Mouse (Mus musculus) CH12.LX (cell line): Measurements from ENCODE around the gene Cdh22. TPM values are rescaled to one million over a fixed set of nuclear protein-coding genes. Genes with fewer than 3 reads are reported as not detected.

Experiments used
- DNase-seq: peaks from one replicate; pipeline ENCODE4 v3.0.0-alpha.2; 2013; ENCODE audit errors: extremely low read depth
- H3K27ac ChIP-seq: 2 replicates; pipeline ENCODE4 v1.5.1; 2012; ENCODE audit warnings: low read depth, mild to moderate bottlenecking, control low read depth, moderate library complexity; ENCODE audit not compliant: insufficient read depth
- H3K27me3 ChIP-seq: replicated peaks from 2 replicates; pipeline ENCODE3; 2012; ENCODE audit warnings: inconsistent platforms
- H3K36me3 ChIP-seq, 2 experiments: replicated peaks in 1 of 2; 2 replicates each; pipeline versions ENCODE3 to v1.6.1; 2012; ENCODE audit warnings: inconsistent platforms in 1 of 2, low read length in 1 of 2, mild to moderate bottlenecking in 1 of 2, mixed read lengths in 1 of 2, moderate library complexity in 1 of 2; ENCODE audit not compliant: control insufficient read depth in 1 of 2, insufficient read depth in 1 of 2
- H3K4me1 ChIP-seq, 2 experiments: 2 replicates each; pipeline ENCODE4 v1.6.1; 2012; ENCODE audit warnings: inconsistent platforms in 1 of 2, moderate library complexity in 1 of 2; ENCODE audit not compliant: insufficient read depth in 2 of 2, control insufficient read depth in 1 of 2
- H3K4me2 ChIP-seq: 2 replicates; pipeline ENCODE4 v1.6.1; 2012; ENCODE audit warnings: low read depth, mild to moderate bottlenecking, control low read depth; ENCODE audit not compliant: poor library complexity, insufficient read depth, severe bottlenecking
- H3K4me3 ChIP-seq, 3 experiments: fragments of 150-350 bp in 1 of 3; sonication (generic) in 1 of 3; replicated peaks in 1 of 3; 2 replicates each; pipeline versions ENCODE3 to v1.5.1; 2011 to 2012; ENCODE audit warnings: low read depth in 2 of 3, low read length in 2 of 3, mild to moderate bottlenecking in 2 of 3, moderate library complexity in 2 of 3, control low read depth in 1 of 3, improper control_type of control experiment in 1 of 3, inconsistent platforms in 1 of 3, mixed read lengths in 1 of 3; ENCODE audit not compliant: poor library complexity in 1 of 3
- H3K79me2 ChIP-seq: replicated peaks from 2 replicates; pipeline ENCODE4 v1.6.1; 2012; ENCODE audit warnings: mild to moderate bottlenecking, moderate library complexity; ENCODE audit not compliant: control insufficient read depth, poor library complexity, insufficient read depth, severe bottlenecking; ENCODE audit errors: extremely low read depth
- H3K9ac ChIP-seq: 2 replicates; pipeline ENCODE4 v1.6.1; 2012; ENCODE audit warnings: low read depth, mild to moderate bottlenecking, control low read depth, moderate library complexity; ENCODE audit not compliant: insufficient read depth
- H3K9me3 ChIP-seq: replicated peaks from 2 replicates; pipeline ENCODE3; 2012; ENCODE audit warnings: low read length, inconsistent platforms, mixed read lengths
- CHD1 ChIP-seq: IDR thresholded peaks from 2 replicates; pipeline ENCODE4 v1.6.1; 2012; ENCODE audit warnings: low read depth, low read length, improper control_type of control experiment, inconsistent platforms
- CTCF ChIP-seq, 2 experiments: IDR thresholded peaks in 1 of 2; conservative IDR thresholded peaks in 1 of 2; 2 replicates each; pipeline ENCODE4 v1.5.1; 2011 to 2012; ENCODE audit warnings: low read depth in 2 of 2, low read length in 2 of 2, improper control_type of control experiment in 1 of 2, inconsistent platforms in 1 of 2, mild to moderate bottlenecking in 1 of 2, moderate library complexity in 1 of 2
- E2F4 ChIP-seq: IDR thresholded peaks from 2 replicates; pipeline ENCODE4 v1.6.1; 2011; ENCODE audit warnings: low read depth, low read length, improper control_type of control experiment; ENCODE audit not compliant: insufficient replicate concordance
- ELF1 ChIP-seq: IDR thresholded peaks from 2 replicates; pipeline ENCODE4 v1.6.1; 2014; ENCODE audit warnings: low read depth, mild to moderate bottlenecking, inconsistent platforms, low read length, improper control_type of control experiment
- ETS1 ChIP-seq: conservative IDR thresholded peaks from 2 replicates; pipeline ENCODE4 v1.6.1; 2012; ENCODE audit warnings: low read depth, mild to moderate bottlenecking, inconsistent platforms, low read length, improper control_type of control experiment, moderate library complexity
- JUN ChIP-seq: IDR thresholded peaks from 2 replicates; pipeline ENCODE4 v1.6.1; 2011; ENCODE audit warnings: low read depth, mild to moderate bottlenecking, low read length, improper control_type of control experiment, moderate library complexity; ENCODE audit not compliant: insufficient read depth
- KAT2A ChIP-seq: IDR thresholded peaks from 2 replicates; pipeline ENCODE4 v1.6.1; 2012; ENCODE audit warnings: low read length, improper control_type of control experiment, inconsistent platforms; ENCODE audit not compliant: insufficient replicate concordance
- MXI1 ChIP-seq: IDR thresholded peaks from 2 replicates; pipeline ENCODE4 v1.6.1; 2011; ENCODE audit warnings: mild to moderate bottlenecking, low read depth, low read length, improper control_type of control experiment
- MYC ChIP-seq: IDR thresholded peaks from 2 replicates; pipeline ENCODE4 v1.6.1; 2011; ENCODE audit warnings: low read depth, mild to moderate bottlenecking, improper control_type of control experiment, low read length
- NRF1 ChIP-seq: IDR thresholded peaks from 2 replicates; pipeline ENCODE4 v1.6.1; 2014; ENCODE audit warnings: low read depth, mild to moderate bottlenecking, inconsistent platforms, low read length, improper control_type of control experiment, moderate library complexity
- PAX5 ChIP-seq: IDR thresholded peaks from 2 replicates; pipeline ENCODE4 v1.6.1; 2012; ENCODE audit warnings: low read length, inconsistent platforms, mixed read lengths
- POLR2AphosphoS2 ChIP-seq: IDR thresholded peaks from 2 replicates; pipeline ENCODE4 v1.6.1; 2011; ENCODE audit warnings: low read depth, low read length, improper control_type of control experiment
- RAD21 ChIP-seq: IDR thresholded peaks from 2 replicates; pipeline ENCODE4 v1.6.1; 2011; ENCODE audit warnings: low read depth, mild to moderate bottlenecking, low read length, improper control_type of control experiment, moderate library complexity
- RCOR1 ChIP-seq: conservative IDR thresholded peaks from 2 replicates; pipeline ENCODE4 v1.6.1; 2012; ENCODE audit warnings: low read depth, mild to moderate bottlenecking, inconsistent platforms, low read length, improper control_type of control experiment
- SMC3 ChIP-seq: IDR thresholded peaks from 2 replicates; pipeline ENCODE4 v1.6.1; 2011; ENCODE audit warnings: low read depth, low read length, improper control_type of control experiment
- TBP ChIP-seq: conservative IDR thresholded peaks from 2 replicates; pipeline ENCODE4 v1.6.1; 2011; ENCODE audit warnings: low read depth, low read length, improper control_type of control experiment
- UBTF ChIP-seq: IDR thresholded peaks from 2 replicates; pipeline ENCODE4 v1.6.1; 2012; ENCODE audit warnings: low read depth, mild to moderate bottlenecking, inconsistent platforms, low read length, improper control_type of control experiment, moderate library complexity
- USF2 ChIP-seq: conservative IDR thresholded peaks from 2 replicates; pipeline ENCODE4 v1.6.1; 2011; ENCODE audit warnings: low read depth, low read length, improper control_type of control experiment
- ZC3H11A ChIP-seq: IDR thresholded peaks from 2 replicates; pipeline ENCODE4 v1.6.1; 2012; ENCODE audit warnings: low read depth, mild to moderate bottlenecking, inconsistent platforms, low read length, improper control_type of control experiment
- ZKSCAN1 ChIP-seq: IDR thresholded peaks from 2 replicates; pipeline ENCODE4 v1.6.1; 2012; ENCODE audit warnings: low read depth, inconsistent platforms, low read length, improper control_type of control experiment, borderline replicate concordance
- dilution Hi-C: fragments of 300-500 bp; cut with MboI; formaldehyde crosslinking; loops from 2 replicates; pipeline ENCODE4 v1.14.3; 2020; ENCODE audit warnings: low sequenced_read_pairs; ENCODE audit not compliant: extremely low pct_unique_long_range_greater_than_20kb, extremely low pct_ligation_motif_present
- in situ Hi-C: fragments of 300-500 bp; cut with MboI; formaldehyde crosslinking; loops from 3 replicates; pipeline ENCODE4 v1.14.3; 2019; ENCODE audit warnings: low sequenced_read_pairs, low pct_ligation_motif_present, low pct_unique_long_range_greater_than_20kb, mixed read lengths
- polyA plus RNA-seq: library from polyadenylated mRNA; unstranded; fragments of >175 nt; gene quantifications from 2 replicates; pipeline ENCODE4 v1.2.1, GENCODE M21; 2012; ENCODE audit warnings: low read depth; ENCODE audit not compliant: insufficient read length
- total RNA-seq, 2 experiments: library from RNA; depleted of rRNA; stranded (reverse); fragments of 300-350 nt in 1 of 2; fragments of >200 nt in 1 of 2; gene quantifications; 2 replicates each; pipeline ENCODE4 v1.2.3; 2012 to 2014

Gene Cdh22
- total and polyA plus RNA-seq, 3 experiments = 0.08 TPM; not detected in 2

GRCm38 (mm10) chr2:165242575-165242974 lies 7.9 kb upstream of the Cdh22 start:
- Histone ChIP-seq H3K9ac (no peak overlapping the region), H3K79me2 (no peaks in the 10 kb centered on the region), H3K4me1 (peaks cover 22 to 29% of the 10 kb centered on the region in 2 experiments), H3K4me2 (no peak overlapping the region), H3K27ac (no peak overlapping the region), H3K27me3 (peaks cover 90% of the 10 kb centered on the region), H3K36me3 (no peaks in the 10 kb centered on the region), H3K4me3 (no peak overlapping the region), H3K9me3 (peaks cover 2% of the 10 kb centered on the region)
- dilution Hi-C loops (no loop called here), in situ Hi-C loops (no loop called here)
- no peak for DNase-seq
- TF ChIP-seq ELF1 (no peak), KAT2A (no peak), ZKSCAN1 (no peak), RAD21 (no peak), UBTF (no peak), ETS1 (no peak)

GRCm38 (mm10) chr2:165241786-165242185 lies 7.1 kb upstream of the Cdh22 start:
- peaks cover 22 to 29% of the 10 kb centered on the region in 2 experiments for H3K4me1 ChIP-seq
- no peak overlapping the region for H3K4me3 ChIP-seq
- no peak overlapping the region for H3K27ac ChIP-seq
- H3K4me2 ChIP-seq = no peak overlapping the region
- peak; percentile 3 for DNase-seq
- dilution Hi-C loops = no loop called here
- H3K27me3 ChIP-seq = peaks cover 88% of the 10 kb centered on the region
- in situ Hi-C loops = no loop called here
- no peak for TF ChIP-seq CTCF (conservative IDR thresholded peaks at IDR 0.05 in 1 of 2, IDR thresholded peaks at IDR 0.05 in 1 of 2; ENCODE audit: low read depth in 2 of 2, low read length in 2 of 2)
- no peak for TF ChIP-seq USF2
- TF ChIP-seq KAT2A = no peak
- no peak for TF ChIP-seq ZKSCAN1
- no peak for TF ChIP-seq CHD1
- no peaks in the 10 kb centered on the region for H3K79me2 ChIP-seq
- no peak overlapping the region for H3K9ac ChIP-seq
- no peaks in the 10 kb centered on the region for H3K36me3 ChIP-seq
- peaks cover 2% of the 10 kb centered on the region for H3K9me3 ChIP-seq

- no peak overlapping the region for H3K4me2 ChIP-seq
- H3K9me3 ChIP-seq = peaks cover 2% of the 10 kb centered on the region
- no peaks in the 10 kb centered on the region for H3K36me3 ChIP-seq
- dilution Hi-C loops (no loop called here), in situ Hi-C loops (no loop called here)
- TF ChIP-seq UBTF = no peak
- no peak for TF ChIP-seq RCOR1
- no peak for TF ChIP-seq ELF1
- TF ChIP-seq MYC = no peak
- no peak for TF ChIP-seq ETS1
- TF ChIP-seq SMC3 = no peak
- TF ChIP-seq MXI1 = no peak
- TF ChIP-seq NRF1 = no peak
- no peak for TF ChIP-seq PAX5
- no peak for TF ChIP-seq RAD21
- no peak for TF ChIP-seq CTCF (conservative IDR thresholded peaks at IDR 0.05 in 1 of 2, IDR thresholded peaks at IDR 0.05 in 1 of 2; ENCODE audit: low read depth in 2 of 2, low read length in 2 of 2)
- no peak for TF ChIP-seq POLR2AphosphoS2
- no peak for TF ChIP-seq JUN
- TF ChIP-seq E2F4 = no peak
- TF ChIP-seq TBP = no peak
- no peak for TF ChIP-seq ZC3H11A
- H3K9ac ChIP-seq = no peak overlapping the region
- H3K27ac ChIP-seq = no peak overlapping the region
- H3K27me3 ChIP-seq = peaks cover 90% of the 10 kb centered on the region
- DNase-seq = no peak
- no peaks in the 10 kb centered on the region for H3K79me2 ChIP-seq
- no peak overlapping the region for H3K4me3 ChIP-seq
- peaks cover 22 to 29% of the 10 kb centered on the region in 2 experiments for H3K4me1 ChIP-seq
These were observed 5.7 kb upstream of the Cdh22 start for GRCm38 (mm10) chr2:165240371-165240770.
